Mouse (Mus musculus) lung, embryonic 16.5 days (tissue): ENCODE results near the gene Cfap52. TPM values are rescaled to one million over a fixed set of nuclear protein-coding genes. Genes with fewer than 3 reads are reported as not detected.

Experiments used
- ATAC-seq: fragments of 200-750 bp; cut with Nextera tagmentation; 2 replicates; pipeline ENCODE4 v1.8.0; 2017; ENCODE audit warnings: low read depth, mild to moderate bottlenecking, moderate library complexity
- H3K27ac ChIP-seq: fragments of 300-500 bp; sonication (generic); 2 replicates; pipeline ENCODE4 v1.5.1; 2014; ENCODE audit warnings: mild to moderate bottlenecking, control low read depth, low read length
- H3K27me3 ChIP-seq: fragments of 300-500 bp; sonication (generic); 2 replicates; pipeline ENCODE4 v1.6.1; 2014; ENCODE audit warnings: low read depth, low read length, mixed read lengths; ENCODE audit not compliant: control insufficient read depth, insufficient read depth
- H3K36me3 ChIP-seq: fragments of 300-500 bp; sonication (generic); 2 replicates; pipeline ENCODE4 v1.6.1; 2014; ENCODE audit warnings: low read length; ENCODE audit not compliant: control insufficient read depth, insufficient read depth
- H3K4me1 ChIP-seq: fragments of 300-500 bp; sonication (generic); replicated peaks from 2 replicates; pipeline ENCODE4 v1.6.1; 2014; ENCODE audit warnings: low read length, mixed read lengths; ENCODE audit not compliant: control insufficient read depth, insufficient read depth
- H3K4me2 ChIP-seq: fragments of 300-500 bp; sonication (generic); 2 replicates; pipeline ENCODE4 v1.6.1; 2014; ENCODE audit warnings: low read depth, low read length, control low read depth
- H3K4me3 ChIP-seq: fragments of 300-500 bp; sonication (generic); 2 replicates; pipeline ENCODE4 v1.5.1; 2014; ENCODE audit warnings: mild to moderate bottlenecking, low read length, control low read depth
- H3K9ac ChIP-seq: fragments of 300-500 bp; sonication (generic); 2 replicates; pipeline ENCODE4 v1.6.1; 2014; ENCODE audit warnings: low read length, control low read depth
- H3K9me3 ChIP-seq: fragments of 300-500 bp; sonication (generic); 2 replicates; pipeline ENCODE4 v1.6.1; 2016; ENCODE audit warnings: low read length; ENCODE audit not compliant: control insufficient read depth
- WGBS: fragments of 180-500 bp; shearing (Covaris S2); extraction: QIAGEN DNeasy Blood & Tissue Kit; methylation state at CpG from one replicate; pipeline ENCODE4 v1.1.7; 2014; 5-methylcytosine and 5-hydroxymethylcytosine counted together
- polyA plus RNA-seq: library from polyadenylated mRNA; unstranded; fragments of >200 nt; fragmentation: Nextera tagmentation; extraction: Ambion mirVana; gene quantifications from 2 replicates; pipeline ENCODE4 v1.2.1, GENCODE M21; 2015

Gene Cfap52
- polyA plus RNA-seq: 9.7 and 13.3 TPM in 2 replicates

- H3K9me3 ChIP-seq: no peaks in the 10 kb centered on the region
- WGBS: 8% methylated on average over 15 of the region's 15 CpGs
- ATAC-seq: peak; percentile 61; the same call in 1 of the 2 replicates
- peak within 1 kb of the TSS; percentile 5 for H3K27ac ChIP-seq
- no peaks in the 10 kb centered on the region for H3K27me3 ChIP-seq
- peak within 1 kb of the TSS; percentile 68 for H3K4me2 ChIP-seq
- peaks cover 13% of the 10 kb centered on the region for H3K4me1 ChIP-seq
- H3K36me3 ChIP-seq: no peaks in the 10 kb centered on the region
- peak within 1 kb of the TSS; percentile 85 for H3K9ac ChIP-seq
- H3K4me3 ChIP-seq: peak within 1 kb of the TSS; percentile 91
These were observed at the start of gene Cfap52 for GRCm38 (mm10) chr11:67965242-67965883. TSS of gene Cfap52 (minus strand) at chr11:67965651.

DNA sequence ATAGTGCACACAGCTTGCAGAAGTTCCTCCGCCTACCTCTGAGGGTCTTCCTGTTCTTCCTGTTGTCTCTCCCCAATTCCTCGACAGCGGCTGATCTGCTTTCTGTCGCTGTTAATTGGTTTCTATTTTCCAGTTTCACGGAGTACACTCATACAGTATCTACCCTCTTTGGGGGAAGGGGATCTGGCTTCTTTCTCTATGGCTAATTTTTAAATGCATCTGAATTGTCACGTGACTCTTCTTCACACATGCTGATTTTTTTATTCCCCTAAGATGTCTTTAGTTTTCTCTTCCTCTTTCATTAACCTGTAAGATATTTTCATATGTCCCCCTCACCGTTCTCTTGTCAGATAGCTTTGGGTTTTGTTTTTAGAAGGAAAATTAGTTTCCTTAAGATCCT is 46.8 kb upstream of the Cfap52 start:
- no peak overlapping the region for H3K4me3 ChIP-seq
- H3K4me2 ChIP-seq: no peak overlapping the region
- WGBS: 75% methylated on average over 7 of the region's 7 CpGs
- no peaks in the 10 kb centered on the region for H3K4me1 ChIP-seq
- no peaks in the 10 kb centered on the region for H3K36me3 ChIP-seq
- H3K9me3 ChIP-seq: no peaks in the 10 kb centered on the region
- no peaks in the 10 kb centered on the region for H3K27me3 ChIP-seq
- H3K9ac ChIP-seq: no peak overlapping the region
- ATAC-seq: no peak
- H3K27ac ChIP-seq: no peak overlapping the region

GRCm38 (mm10) chr11:68009377-68009776 is 43.9 kb upstream of the Cfap52 start:
- Histone ChIP-seq H3K9ac (no peak overlapping the region), H3K4me1 (peaks cover 15% of the 10 kb centered on the region), H3K9me3 (no peaks in the 10 kb centered on the region), H3K4me3 (no peak overlapping the region), H3K27ac (no peak overlapping the region), H3K27me3 (no peaks in the 10 kb centered on the region), H3K36me3 (no peaks in the 10 kb centered on the region), H3K4me2 (no peak overlapping the region)
- ATAC-seq: no peak
- WGBS: 63% methylated on average over 5 of the region's 5 CpGs

DNA sequence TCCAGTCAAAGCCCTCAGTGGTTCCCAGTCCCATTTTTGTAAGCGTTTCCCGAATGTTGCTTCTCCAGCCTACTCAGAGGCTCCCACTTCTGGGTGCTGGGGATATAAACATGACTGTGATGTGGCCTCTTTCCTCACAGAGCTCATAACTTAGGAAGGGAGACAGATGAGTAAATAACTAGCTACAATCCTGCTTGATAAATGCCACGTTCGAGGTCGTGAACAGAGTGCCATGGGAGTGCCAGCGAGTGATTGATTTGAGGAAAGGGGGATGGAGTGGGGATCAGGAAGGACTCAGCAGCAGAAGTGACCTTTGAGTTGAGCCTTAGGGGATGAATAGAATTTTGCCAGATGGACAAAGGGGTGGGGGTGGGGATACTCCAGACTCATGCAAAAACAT is 42.2 kb upstream of the Cfap52 start:
- Histone ChIP-seq H3K9me3 (no peaks in the 10 kb centered on the region), H3K27me3 (no peaks in the 10 kb centered on the region), H3K4me3 (no peak overlapping the region), H3K4me2 (no peak overlapping the region), H3K27ac (no peak overlapping the region), H3K4me1 (peaks cover 15% of the 10 kb centered on the region), H3K9ac (no peak overlapping the region), H3K36me3 (no peaks in the 10 kb centered on the region)
- 38% methylated on average over 6 of the region's 6 CpGs for WGBS
- no peak for ATAC-seq

GRCm38 (mm10) chr11:68006216-68006789 is 40.9 kb upstream of the Cfap52 start:
- H3K4me1 ChIP-seq: peaks cover 15% of the 10 kb centered on the region
- no peak for ATAC-seq
- 19% methylated on average over 8 of the region's 8 CpGs for WGBS
- H3K36me3 ChIP-seq: no peaks in the 10 kb centered on the region
- no peaks in the 10 kb centered on the region for H3K27me3 ChIP-seq
- H3K4me2 ChIP-seq: no peak overlapping the region
- no peak overlapping the region for H3K4me3 ChIP-seq
- no peaks in the 10 kb centered on the region for H3K9me3 ChIP-seq
- no peak overlapping the region for H3K9ac ChIP-seq
- H3K27ac ChIP-seq: no peak overlapping the region

DNA sequence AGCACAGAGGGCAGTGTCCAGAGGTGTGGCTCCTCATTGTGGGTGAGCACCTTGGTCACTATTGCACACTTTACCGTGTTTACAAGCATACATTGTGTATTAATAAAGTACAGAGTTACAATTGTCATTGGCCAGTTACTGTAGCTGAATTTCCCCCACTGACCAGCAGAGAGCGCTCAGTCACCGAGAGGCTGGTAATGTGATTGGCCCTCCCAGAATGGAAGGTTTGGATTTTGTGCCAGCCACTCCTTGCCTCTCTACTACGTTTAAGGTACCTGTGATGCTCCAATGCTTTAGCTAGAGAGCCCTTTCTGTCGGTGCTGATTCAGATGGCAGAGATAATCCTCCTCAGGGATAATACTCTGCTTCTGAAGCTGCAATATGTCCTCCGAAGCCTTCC is 38.7 kb upstream of the Cfap52 start:
- no peak overlapping the region for H3K9ac ChIP-seq
- no peaks in the 10 kb centered on the region for H3K27me3 ChIP-seq
- H3K9me3 ChIP-seq: no peaks in the 10 kb centered on the region
- peak; percentile 12; the same call in 1 of the 2 replicates for ATAC-seq
- peaks cover 15% of the 10 kb centered on the region for H3K4me1 ChIP-seq
- H3K4me3 ChIP-seq: no peak overlapping the region
- 18% methylated on average over 6 of the region's 6 CpGs for WGBS
- no peaks in the 10 kb centered on the region for H3K36me3 ChIP-seq
- no peak overlapping the region for H3K27ac ChIP-seq
- no peak overlapping the region for H3K4me2 ChIP-seq

- no peaks in the 10 kb centered on the region for H3K9me3 ChIP-seq
- no peaks in the 10 kb centered on the region for H3K36me3 ChIP-seq
- no peak overlapping the region for H3K27ac ChIP-seq
- no peaks in the 10 kb centered on the region for H3K27me3 ChIP-seq
- 0 out of 2 replicates have a peak, but pooled peaks cover 4% of the 10 kb centered on the region for H3K4me1 ChIP-seq
- no peak overlapping the region for H3K9ac ChIP-seq
- no peak overlapping the region for H3K4me3 ChIP-seq
- WGBS: 66% methylated on average over 5 of the region's 5 CpGs
- no peak overlapping the region for H3K4me2 ChIP-seq
- ATAC-seq: no peak
These were observed 34.2 kb upstream of the Cfap52 start for GRCm38 (mm10) chr11:67999629-68000028.

DNA sequence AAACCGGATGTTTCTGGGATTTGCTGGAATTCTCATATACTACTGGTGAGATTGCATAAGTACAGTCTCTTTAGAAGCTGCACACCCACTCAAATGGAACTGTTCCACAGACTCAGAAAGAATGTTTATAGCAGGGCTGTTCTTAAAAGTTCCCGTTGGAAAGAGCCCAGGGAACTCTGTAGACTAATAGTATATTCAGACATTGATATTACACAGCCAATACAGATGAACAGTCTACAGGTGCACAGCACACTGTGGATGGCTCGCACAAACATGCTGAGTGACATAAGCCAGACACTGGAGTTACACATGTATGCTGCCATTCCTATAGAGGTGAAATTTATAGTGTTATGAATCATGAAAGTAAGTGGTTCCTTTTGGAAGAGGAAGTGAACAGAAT is 33.5 kb upstream of the Cfap52 start:
- H3K27ac ChIP-seq: no peak overlapping the region
- no peak overlapping the region for H3K4me3 ChIP-seq
- H3K4me1 ChIP-seq: 0 out of 2 replicates have a peak, but pooled peaks cover 4% of the 10 kb centered on the region
- WGBS: 75% methylated on average over 3 of the region's 3 CpGs
- no peaks in the 10 kb centered on the region for H3K27me3 ChIP-seq
- no peak overlapping the region for H3K4me2 ChIP-seq
- no peak overlapping the region for H3K9ac ChIP-seq
- H3K36me3 ChIP-seq: no peaks in the 10 kb centered on the region
- H3K9me3 ChIP-seq: no peaks in the 10 kb centered on the region
- no peak for ATAC-seq

DNA sequence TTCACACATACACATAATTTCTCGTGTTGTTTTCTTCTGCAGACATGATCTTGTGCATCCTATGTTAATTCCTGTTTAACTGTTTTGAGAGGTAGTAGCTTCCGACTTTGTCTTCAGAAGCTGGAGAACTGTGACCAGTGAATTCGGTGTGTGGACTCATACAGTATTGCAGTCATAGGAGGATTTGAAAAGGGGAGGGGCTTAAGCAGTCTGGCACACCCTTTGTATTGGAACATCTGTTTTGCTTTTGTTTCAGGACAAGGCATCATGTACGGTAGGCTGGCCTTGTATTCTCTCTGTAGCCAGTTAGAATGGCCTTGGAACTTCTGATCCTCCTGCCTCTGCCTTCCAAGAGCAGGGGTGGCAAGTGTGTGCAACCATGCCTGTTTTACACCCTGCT is 30.5 kb upstream of the Cfap52 start:
- H3K9ac ChIP-seq: no peak overlapping the region
- H3K4me1 ChIP-seq: 0 out of 2 replicates have a peak, but pooled peaks cover 4% of the 10 kb centered on the region
- no peak for ATAC-seq
- no peaks in the 10 kb centered on the region for H3K27me3 ChIP-seq
- H3K9me3 ChIP-seq: no peaks in the 10 kb centered on the region
- 77% methylated on average over 4 of the region's 4 CpGs for WGBS
- no peak overlapping the region for H3K4me2 ChIP-seq
- no peaks in the 10 kb centered on the region for H3K36me3 ChIP-seq
- H3K27ac ChIP-seq: no peak overlapping the region
- H3K4me3 ChIP-seq: no peak overlapping the region
